Mouse (Mus musculus) ES-Bruce4 (cell line): Measurements from ENCODE around the gene Krt76.

Experiments used
- CTCF ChIP-seq: IDR thresholded peaks from one replicate; pipeline ENCODE4 v1.8.1; 2011; ENCODE audit warnings: low read depth, low read length
- EP300 ChIP-seq: IDR thresholded peaks from 2 replicates; pipeline ENCODE4 v1.6.1; 2011; ENCODE audit warnings: low read depth, low read length; ENCODE audit not compliant: insufficient read depth
- POLR2A ChIP-seq: IDR thresholded peaks from one replicate; pipeline ENCODE4 v1.8.1; 2011; ENCODE audit warnings: low read length; ENCODE audit not compliant: insufficient read depth

GRCm38 (mm10) chr15:101856696-101857095, 36.0 kb downstream of the Krt76 start:
- TF ChIP-seq CTCF (no peak), POLR2A (no peak), EP300 (no peak)
